Mouse (Mus musculus) liver, embryonic 15.5 days (tissue): ENCODE results near the gene Lum. TPM values are rescaled to one million over a fixed set of nuclear protein-coding genes. Genes with fewer than 3 reads are reported as not detected.

ENCODE experiments used
- ATAC-seq: fragments of 200-750 bp; cut with Nextera tagmentation; 2 replicates; pipeline ENCODE4 v1.8.0; 2017; ENCODE audit warnings: moderate number of reproducible peaks, mild to moderate bottlenecking, moderate library complexity; ENCODE audit not compliant: insufficient read depth
- H3K27ac ChIP-seq: fragments of 300-500 bp; sonication (generic); replicated peaks from 2 replicates; pipeline ENCODE4 v1.5.1; 2015; ENCODE audit warnings: mild to moderate bottlenecking, inconsistent platforms
- H3K27me3 ChIP-seq: fragments of 300-500 bp; sonication (generic); 2 replicates; pipeline ENCODE4 v1.6.1; 2015; ENCODE audit warnings: mild to moderate bottlenecking, inconsistent platforms
- H3K36me3 ChIP-seq: fragments of 300-500 bp; sonication (generic); replicated peaks from 2 replicates; pipeline ENCODE4 v1.6.1; 2015; ENCODE audit warnings: moderate library complexity, mild to moderate bottlenecking, inconsistent platforms
- H3K4me1 ChIP-seq: fragments of 300-500 bp; sonication (generic); replicated peaks from 2 replicates; pipeline ENCODE4 v1.6.1; 2015; ENCODE audit warnings: inconsistent platforms
- H3K4me2 ChIP-seq: fragments of 300-500 bp; sonication (generic); 2 replicates; pipeline ENCODE4 v1.6.1; 2015; ENCODE audit warnings: moderate library complexity, mild to moderate bottlenecking, inconsistent platforms
- H3K4me3 ChIP-seq: fragments of 300-500 bp; sonication (generic); replicated peaks from 2 replicates; pipeline ENCODE4 v1.5.1; 2015; ENCODE audit warnings: mild to moderate bottlenecking, inconsistent platforms
- H3K9ac ChIP-seq: fragments of 300-500 bp; sonication (generic); 2 replicates; pipeline ENCODE4 v1.6.1; 2015; ENCODE audit warnings: moderate library complexity, mild to moderate bottlenecking, inconsistent platforms
- H3K9me3 ChIP-seq: fragments of 300-500 bp; sonication (generic); replicated peaks from 2 replicates; pipeline ENCODE4 v1.6.1; 2016; ENCODE audit warnings: inconsistent platforms
- WGBS: fragments of 180-500 bp; shearing (Covaris S2); methylation state at CpG from one replicate; pipeline ENCODE4 v1.1.7; 2015; ENCODE audit warnings: mixed read lengths; ENCODE audit not compliant: insufficient replicate concordance; 5-methylcytosine and 5-hydroxymethylcytosine counted together
- polyA plus RNA-seq: library from polyadenylated mRNA; unstranded; fragments of >200 nt; fragmentation: Nextera tagmentation; extraction: Ambion mirVana; gene quantifications from 2 replicates; pipeline ENCODE4 v1.2.1, GENCODE M21; 2015

Lum gene
- 23.2 and 25.9 TPM in 2 replicates for polyA plus RNA-seq

GRCm38 (mm10) chr10:97564957-97565856 lies at the start of gene Lum:
Gene Lum, plus strand, starts transcription at chr10:97565128.
- no peaks in the 10 kb centered on the region for H3K27me3 ChIP-seq
- no peak within 1 kb of the TSS for H3K9ac ChIP-seq
- ATAC-seq = no peak
- no peaks in the 10 kb centered on the region for H3K9me3 ChIP-seq
- H3K27ac ChIP-seq = no peak within 1 kb of the TSS
- H3K4me3 ChIP-seq = no peak within 1 kb of the TSS
- no peak within 1 kb of the TSS for H3K4me2 ChIP-seq
- no peaks in the 10 kb centered on the region for H3K4me1 ChIP-seq
- WGBS = 54% methylated on average over 10 of the region's 10 CpGs
- no peaks in the 10 kb centered on the region for H3K36me3 ChIP-seq

- Histone ChIP-seq H3K36me3 (no peaks in the 10 kb centered on the region), H3K9ac (no peak overlapping the region), H3K4me3 (no peak overlapping the region), H3K4me1 (no peaks in the 10 kb centered on the region), H3K27me3 (no peaks in the 10 kb centered on the region), H3K27ac (no peak overlapping the region), H3K4me2 (no peak overlapping the region), H3K9me3 (no peaks in the 10 kb centered on the region)
- no peak for ATAC-seq
- 62% methylated on average over 3 of the region's 3 CpGs for WGBS
Measured at GRCm38 (mm10) chr10:97523366-97523765, 41.6 kb upstream of the Lum start.

- no peak overlapping the region for H3K4me3 ChIP-seq
- no peaks in the 10 kb centered on the region for H3K36me3 ChIP-seq
- H3K9me3 ChIP-seq = no peaks in the 10 kb centered on the region
- WGBS = 62% methylated on average over 4 of the region's 4 CpGs
- H3K4me2 ChIP-seq = no peak overlapping the region
- no peaks in the 10 kb centered on the region for H3K4me1 ChIP-seq
- no peak overlapping the region for H3K9ac ChIP-seq
- H3K27me3 ChIP-seq = no peaks in the 10 kb centered on the region
- ATAC-seq = no peak
- H3K27ac ChIP-seq = no peak overlapping the region
Measured at GRCm38 (mm10) chr10:97535697-97536096, 29.2 kb upstream of the Lum start.

- 49% methylated on average over 2 of the region's 2 CpGs for WGBS
Measured at GRCm38 (mm10) chr10:97536921-97537320, 28.0 kb upstream of the Lum start.

GRCm38 (mm10) chr10:97538202-97538601 lies 26.7 kb upstream of the Lum start:
- Histone ChIP-seq H3K36me3 (no peaks in the 10 kb centered on the region), H3K27me3 (no peaks in the 10 kb centered on the region), H3K9ac (no peak overlapping the region), H3K4me3 (no peak overlapping the region), H3K27ac (no peak overlapping the region), H3K9me3 (no peaks in the 10 kb centered on the region), H3K4me2 (no peak overlapping the region), H3K4me1 (no peaks in the 10 kb centered on the region)
- no peak for ATAC-seq
- 68% methylated on average over 4 of the region's 4 CpGs for WGBS

More at GRCm38 (mm10) chr10:97536921-97537320, 28.0 kb upstream of the Lum start:
- Histone ChIP-seq H3K27ac (no peak overlapping the region), H3K9ac (no peak overlapping the region), H3K9me3 (no peaks in the 10 kb centered on the region), H3K4me3 (no peak overlapping the region), H3K4me1 (no peaks in the 10 kb centered on the region), H3K36me3 (no peaks in the 10 kb centered on the region), H3K4me2 (no peak overlapping the region), H3K27me3 (no peaks in the 10 kb centered on the region)
- ATAC-seq = no peak

- WGBS = 31% methylated on average over 1 of the region's 1 CpGs
- ATAC-seq = no peak
Measured at GRCm38 (mm10) chr10:97547740-97548139, 17.2 kb upstream of the Lum start.

GRCm38 (mm10) chr10:97567489-97568135 lies 2.7 kb downstream of the Lum start:
- H3K4me1 ChIP-seq = no peaks in the 10 kb centered on the region
- H3K4me2 ChIP-seq = no peak overlapping the region
- no peak overlapping the region for H3K4me3 ChIP-seq
- no peak overlapping the region for H3K9ac ChIP-seq
- 46% methylated on average over 8 of the region's 8 CpGs for WGBS
- no peaks in the 10 kb centered on the region for H3K9me3 ChIP-seq
- H3K36me3 ChIP-seq = no peaks in the 10 kb centered on the region
- H3K27ac ChIP-seq = no peak overlapping the region
- no peak for ATAC-seq
- H3K27me3 ChIP-seq = no peaks in the 10 kb centered on the region

More at GRCm38 (mm10) chr10:97547740-97548139, 17.2 kb upstream of the Lum start:
- Histone ChIP-seq H3K27ac (no peak overlapping the region), H3K36me3 (no peaks in the 10 kb centered on the region), H3K4me3 (no peak overlapping the region), H3K4me2 (no peak overlapping the region), H3K4me1 (no peaks in the 10 kb centered on the region), H3K9ac (no peak overlapping the region), H3K27me3 (no peaks in the 10 kb centered on the region), H3K9me3 (no peaks in the 10 kb centered on the region)

GRCm38 (mm10) chr10:97582543-97583231 lies 17.8 kb downstream of the Lum start:
- no peak for ATAC-seq
- H3K9me3 ChIP-seq = no peaks in the 10 kb centered on the region
- H3K27me3 ChIP-seq = no peaks in the 10 kb centered on the region
- no peak overlapping the region for H3K9ac ChIP-seq
- H3K4me2 ChIP-seq = no peak overlapping the region
- no peaks in the 10 kb centered on the region for H3K36me3 ChIP-seq
- no peaks in the 10 kb centered on the region for H3K4me1 ChIP-seq
- WGBS = 62% methylated on average over 4 of the region's 4 CpGs
- H3K27ac ChIP-seq = no peak overlapping the region
- no peak overlapping the region for H3K4me3 ChIP-seq

- no peak overlapping the region for H3K9ac ChIP-seq
- H3K9me3 ChIP-seq = no peaks in the 10 kb centered on the region
- no peaks in the 10 kb centered on the region for H3K27me3 ChIP-seq
- no peak overlapping the region for H3K4me3 ChIP-seq
- WGBS = 36% methylated on average over 3 of the region's 3 CpGs
- no peak for ATAC-seq
- no peaks in the 10 kb centered on the region for H3K4me1 ChIP-seq
- no peak overlapping the region for H3K27ac ChIP-seq
- H3K36me3 ChIP-seq = no peaks in the 10 kb centered on the region
- no peak overlapping the region for H3K4me2 ChIP-seq
Measured at GRCm38 (mm10) chr10:97584176-97584575, 19.2 kb downstream of the Lum start.

- no peaks in the 10 kb centered on the region for H3K36me3 ChIP-seq
- no peaks in the 10 kb centered on the region for H3K27me3 ChIP-seq
- H3K4me2 ChIP-seq = no peak overlapping the region
- WGBS = 61% methylated on average over 5 of the region's 5 CpGs
- no peak for ATAC-seq
- no peaks in the 10 kb centered on the region for H3K4me1 ChIP-seq
- no peak overlapping the region for H3K9ac ChIP-seq
- no peak overlapping the region for H3K27ac ChIP-seq
- H3K9me3 ChIP-seq = no peaks in the 10 kb centered on the region
- H3K4me3 ChIP-seq = no peak overlapping the region
Measured at GRCm38 (mm10) chr10:97587159-97587558, 22.2 kb downstream of the Lum start.

GRCm38 (mm10) chr10:97589574-97589973 lies 24.6 kb downstream of the Lum start:
- Histone ChIP-seq H3K36me3 (no peaks in the 10 kb centered on the region), H3K27ac (no peak overlapping the region), H3K27me3 (no peaks in the 10 kb centered on the region), H3K4me2 (no peak overlapping the region), H3K4me1 (no peaks in the 10 kb centered on the region), H3K9ac (no peak overlapping the region), H3K9me3 (no peaks in the 10 kb centered on the region), H3K4me3 (no peak overlapping the region)
- ATAC-seq = no peak
- WGBS = 66% methylated on average over 6 of the region's 6 CpGs
